Mouse (Mus musculus) embryonic stem cell, embryonic (primary cell): ENCODE measurements at regions not wholly inside any gene's neighbourhood (a gene's known extent, or its start where the extent isn't known, plus 50 kb on each side); places are given as distances from the start of the nearest gene placed in this dataset.

Source experiments
- CTCF ChIA-PET, 4 experiments: fragments of 300-600 bp in 2 of 4; fragments of 350-600 bp in 2 of 4; sonication (Branson Sonifier 250); formaldehyde crosslinking; loops; one replicate each; lab custom pipeline; 2022; ENCODE audit warnings: inconsistent platforms in 2 of 4; lab: Charles Lee
- POLR2A ChIA-PET, 4 experiments: fragments of 300-600 bp in 2 of 4; fragments of 350-600 bp in 2 of 4; sonication (Branson Sonifier 250); formaldehyde crosslinking; loops; one replicate each; lab custom pipeline; 2022; ENCODE audit warnings: antibody characterized with exemption in 4 of 4, inconsistent platforms in 1 of 4; lab: Charles Lee

- CTCF ChIA-PET = interaction anchor here (0.6 to 0.9 kb wide), 6 partner anchors 16 to 1217 kb away, joined by 3 to 5 read pairs (median 3); no protein-coding TSS in a partner anchor
- POLR2A ChIA-PET = interaction anchor here in 2 of 4 experiments (0.8 to 1.5 kb wide), 7 partner anchors 12 to 99 kb away, joined by 3 to 6 read pairs (median 3); no protein-coding TSS in a partner anchor
These were observed 242.1 kb downstream of the Foxo1 start for GRCm38 (mm10) chr3:52510088-52510765.

GRCm38 (mm10) chr3:52503925-52504324 lies 235.8 kb downstream of the Foxo1 start:
- ChIA-PET POLR2A (interaction anchor here in 1 of 4 experiments (0.5 kb wide), 1 partner anchor 252 kb away, joined by 3 read pairs; no protein-coding TSS in a partner anchor), CTCF (interaction anchor here in 1 of 4 experiments (0.7 kb wide), 1 partner anchor 7 kb away, joined by 3 read pairs; no protein-coding TSS in a partner anchor)

- CTCF ChIA-PET = no interaction called here
- POLR2A ChIA-PET = interaction anchor here in 1 of 4 experiments (0.6 kb wide), 1 partner anchor 27 kb away, joined by 3 read pairs; no protein-coding TSS in a partner anchor
These were observed 234.1 kb downstream of the Foxo1 start for GRCm38 (mm10) chr3:52502223-52502622.

GRCm38 (mm10) chr3:52501614-52502013 lies 233.5 kb downstream of the Foxo1 start:
- POLR2A ChIA-PET = no interaction called here
- CTCF ChIA-PET = no interaction called here

- ChIA-PET POLR2A (no interaction called here), CTCF (no interaction called here)
These were observed 231.9 kb downstream of the Foxo1 start for GRCm38 (mm10) chr3:52500026-52500425.

- ChIA-PET CTCF (no interaction called here), POLR2A (no interaction called here)
These were observed 231.4 kb downstream of the Foxo1 start for GRCm38 (mm10) chr3:52499581-52499980.

GRCm38 (mm10) chr3:52498506-52499228 lies 230.5 kb downstream of the Foxo1 start:
- POLR2A ChIA-PET = interaction anchor here in 1 of 4 experiments (0.5 kb wide), 1 partner anchor 136 kb away, joined by 3 read pairs; no protein-coding TSS in a partner anchor
- CTCF ChIA-PET = no interaction called here

- ChIA-PET CTCF (no interaction called here), POLR2A (no interaction called here)
These were observed 228.8 kb downstream of the Foxo1 start for GRCm38 (mm10) chr3:52496965-52497364.

GRCm38 (mm10) chr3:52495401-52495800 lies 227.3 kb downstream of the Foxo1 start:
- ChIA-PET POLR2A (no interaction called here), CTCF (no interaction called here)

GRCm38 (mm10) chr3:52494924-52495323 lies 226.8 kb downstream of the Foxo1 start:
- POLR2A ChIA-PET = no interaction called here
- CTCF ChIA-PET = interaction anchor here in 2 of 4 experiments (0.6 to 1.1 kb wide), 2 partner anchors 16 to 122 kb away, joined by 3 to 4 read pairs; no protein-coding TSS in a partner anchor

GRCm38 (mm10) chr3:52479186-52479585 lies 211.1 kb downstream of the Foxo1 start:
- POLR2A ChIA-PET = interaction anchor here in 1 of 4 experiments (0.7 kb wide), 1 partner anchor 205 kb away, joined by 6 read pairs; no protein-coding TSS in a partner anchor
- CTCF ChIA-PET = no interaction called here

GRCm38 (mm10) chr3:52469900-52470299 lies 201.8 kb downstream of the Foxo1 start:
- ChIA-PET CTCF (no interaction called here), POLR2A (no interaction called here)

GRCm38 (mm10) chr3:52469397-52469796 lies 201.3 kb downstream of the Foxo1 start:
- ChIA-PET CTCF (no interaction called here), POLR2A (no interaction called here)

- POLR2A ChIA-PET = no interaction called here
- CTCF ChIA-PET = no interaction called here
These were observed 200.2 kb downstream of the Foxo1 start for GRCm38 (mm10) chr3:52468326-52468725.

- ChIA-PET POLR2A (no interaction called here), CTCF (interaction anchor here in 1 of 4 experiments (0.6 kb wide), 1 partner anchor 37 kb away, joined by 8 read pairs; no protein-coding TSS in a partner anchor)
These were observed 199.7 kb downstream of the Foxo1 start for GRCm38 (mm10) chr3:52467876-52468275.

GRCm38 (mm10) chr3:52466984-52467565 lies 198.9 kb downstream of the Foxo1 start:
- ChIA-PET POLR2A (no interaction called here), CTCF (interaction anchor here in 2 of 4 experiments (0.6 kb wide), 2 partner anchors 38 to 377 kb away, joined by 3 to 8 read pairs; no protein-coding TSS in a partner anchor)

GRCm38 (mm10) chr3:52466571-52466970 lies 198.4 kb downstream of the Foxo1 start:
- ChIA-PET CTCF (interaction anchor here in 1 of 4 experiments (0.6 kb wide), 1 partner anchor 377 kb away, joined by 3 read pairs; no protein-coding TSS in a partner anchor), POLR2A (no interaction called here)

GRCm38 (mm10) chr3:52463911-52464310 lies 195.8 kb downstream of the Foxo1 start:
- ChIA-PET CTCF (no interaction called here), POLR2A (interaction anchor here in 2 of 4 experiments (0.5 to 0.6 kb wide), 2 partner anchors 312 to 319 kb away, joined by 3 read pairs; no protein-coding TSS in a partner anchor)

GRCm38 (mm10) chr3:52454955-52455354 lies 186.8 kb downstream of the Foxo1 start:
- ChIA-PET CTCF (no interaction called here), POLR2A (interaction anchor here in 2 of 4 experiments (0.6 kb wide), 2 partner anchors 25 to 62 kb away, joined by 4 read pairs; no protein-coding TSS in a partner anchor)
